Mouse (Mus musculus) macrophage (primary cell): ENCODE measurements around the gene Pccb. TPM values are rescaled to one million over a fixed set of nuclear protein-coding genes. Genes with fewer than 3 reads are reported as not detected.

Experiments used
- H3K27ac ChIP-seq: fragments of 350-480 bp; formaldehyde crosslinking; 2 replicates; pipeline ENCODE4 v1.9.0; 2021
- H3K36me3 ChIP-seq: fragments of 350-480 bp; formaldehyde crosslinking; 2 replicates; pipeline ENCODE4 v1.9.0; 2021; ENCODE audit errors: inconsistent target
- H3K4me3 ChIP-seq: fragments of 350-480 bp; formaldehyde crosslinking; 2 replicates; pipeline ENCODE4 v1.9.0; 2021; ENCODE audit errors: inconsistent target
- H3K79me2 ChIP-seq: fragments of 350-480 bp; formaldehyde crosslinking; 2 replicates; pipeline ENCODE4 v1.9.0; 2021; ENCODE audit errors: inconsistent target
- WGBS: methylation state at CpG from one replicate; pipeline ENCODE4 v1.1.7; 2026; ENCODE audit warnings: inconsistent platforms; ENCODE audit not compliant: missing documents; 5-methylcytosine and 5-hydroxymethylcytosine counted together
- polyA plus RNA-seq: library from polyadenylated mRNA; stranded (reverse); fragments of 250-400 nt; gene quantifications from 3 replicates; pipeline ENCODE4 v1.2.4, GENCODE M21; 2018; ENCODE audit warnings: inconsistent platforms

Pccb gene
- polyA plus RNA-seq, 1 experiment from 2014 or later, result 48.9 TPM

GRCm38 (mm10) chr9:101065076-101065602 lies 30.4 kb upstream of the Pccb start:
- Histone ChIP-seq H3K27ac (no peak overlapping the region), H3K79me2 (no peaks in the 10 kb centered on the region), H3K36me3 (no peaks in the 10 kb centered on the region), H3K4me3 (no peak overlapping the region)
- WGBS, result 85% methylated on average over 3 of the region's 3 CpGs

GRCm38 (mm10) chr9:101062253-101062780 lies 27.6 kb upstream of the Pccb start:
- WGBS, result 95% methylated on average over 6 of the region's 6 CpGs
- Histone ChIP-seq H3K79me2 (no peaks in the 10 kb centered on the region), H3K36me3 (no peaks in the 10 kb centered on the region), H3K4me3 (no peak overlapping the region), H3K27ac (no peak overlapping the region)

- no peak overlapping the region for H3K4me3 ChIP-seq
- H3K79me2 ChIP-seq, result no peaks in the 10 kb centered on the region
- H3K27ac ChIP-seq, result no peak overlapping the region
- H3K36me3 ChIP-seq, result no peaks in the 10 kb centered on the region
- WGBS, result 39% methylated on average over 11 of the region's 11 CpGs
Observed at GRCm38 (mm10) chr9:101061035-101061434, 26.3 kb upstream of the Pccb start.

GRCm38 (mm10) chr9:101057156-101057555 lies 22.5 kb upstream of the Pccb start:
- WGBS, result 96% methylated on average over 3 of the region's 4 CpGs

GRCm38 (mm10) chr9:101053279-101053678 lies 18.6 kb upstream of the Pccb start:
- 94% methylated on average over 14 of the region's 14 CpGs for WGBS
- no peaks in the 10 kb centered on the region for H3K79me2 ChIP-seq
- H3K4me3 ChIP-seq, result no peak overlapping the region
- H3K36me3 ChIP-seq, result no peaks in the 10 kb centered on the region
- H3K27ac ChIP-seq, result no peak overlapping the region

More at GRCm38 (mm10) chr9:101057156-101057555, 22.5 kb upstream of the Pccb start:
- H3K79me2 ChIP-seq, result no peaks in the 10 kb centered on the region
- H3K27ac ChIP-seq, result no peak overlapping the region
- no peak overlapping the region for H3K4me3 ChIP-seq
- H3K36me3 ChIP-seq, result no peaks in the 10 kb centered on the region

GRCm38 (mm10) chr9:101052691-101053090 lies 18.0 kb upstream of the Pccb start:
- H3K4me3 ChIP-seq, result no peak overlapping the region
- H3K79me2 ChIP-seq, result no peaks in the 10 kb centered on the region
- WGBS, result 81% methylated on average over 6 of the region's 6 CpGs
- no peak overlapping the region for H3K27ac ChIP-seq
- H3K36me3 ChIP-seq, result no peaks in the 10 kb centered on the region

- WGBS, result 88% methylated on average over 2 of the region's 3 CpGs
- H3K36me3 ChIP-seq, result no peaks in the 10 kb centered on the region
Observed at GRCm38 (mm10) chr9:101052007-101052406, 17.3 kb upstream of the Pccb start.

GRCm38 (mm10) chr9:101045710-101046338 lies 11.1 kb upstream of the Pccb start:
- Histone ChIP-seq H3K27ac (no peak overlapping the region), H3K79me2 (no peaks in the 10 kb centered on the region), H3K36me3 (no peaks in the 10 kb centered on the region), H3K4me3 (no peak overlapping the region)
- 39% methylated on average over 15 of the region's 15 CpGs for WGBS

More at GRCm38 (mm10) chr9:101052007-101052406, 17.3 kb upstream of the Pccb start:
- no peak overlapping the region for H3K4me3 ChIP-seq
- H3K27ac ChIP-seq, result no peak overlapping the region
- no peaks in the 10 kb centered on the region for H3K79me2 ChIP-seq

- WGBS, result 62% methylated on average over 9 of the region's 9 CpGs
Observed at GRCm38 (mm10) chr9:101042249-101042648, 7.6 kb upstream of the Pccb start.

GRCm38 (mm10) chr9:101041508-101041907 lies 6.8 kb upstream of the Pccb start:
- H3K79me2 ChIP-seq, result no peaks in the 10 kb centered on the region
- H3K36me3 ChIP-seq, result no peaks in the 10 kb centered on the region
- no peak overlapping the region for H3K4me3 ChIP-seq
- no peak overlapping the region for H3K27ac ChIP-seq
- 87% methylated on average over 5 of the region's 5 CpGs for WGBS

More at GRCm38 (mm10) chr9:101042249-101042648, 7.6 kb upstream of the Pccb start:
- Histone ChIP-seq H3K79me2 (no peaks in the 10 kb centered on the region), H3K27ac (no peak overlapping the region), H3K4me3 (no peak overlapping the region), H3K36me3 (no peaks in the 10 kb centered on the region)

GRCm38 (mm10) chr9:101038634-101039033 lies 3.9 kb upstream of the Pccb start:
- H3K4me3 ChIP-seq, result no peak overlapping the region
- 95% methylated on average over 5 of the region's 5 CpGs for WGBS
- no peaks in the 10 kb centered on the region for H3K36me3 ChIP-seq
- no peaks in the 10 kb centered on the region for H3K79me2 ChIP-seq
- H3K27ac ChIP-seq, result no peak overlapping the region

GRCm38 (mm10) chr9:101037396-101037795 lies 2.7 kb upstream of the Pccb start:
- 21% methylated on average over 7 of the region's 7 CpGs for WGBS
- no peaks in the 10 kb centered on the region for H3K79me2 ChIP-seq
- no peaks in the 10 kb centered on the region for H3K36me3 ChIP-seq
- H3K4me3 ChIP-seq, result no peak overlapping the region
- no peak overlapping the region for H3K27ac ChIP-seq

GRCm38 (mm10) chr9:101036876-101037275 lies 2.2 kb upstream of the Pccb start:
- H3K4me3 ChIP-seq, result no peak overlapping the region
- H3K79me2 ChIP-seq, result peaks cover 5% of the 10 kb centered on the region; the same call in 1 of the 2 replicates
- 54% methylated on average over 2 of the region's 2 CpGs for WGBS
- no peak overlapping the region for H3K27ac ChIP-seq
- H3K36me3 ChIP-seq, result no peaks in the 10 kb centered on the region

GRCm38 (mm10) chr9:101035836-101036596 lies 1.3 kb upstream of the Pccb start:
- WGBS, result 97% methylated on average over 9 of the region's 15 CpGs
- Histone ChIP-seq H3K4me3 (no peak overlapping the region), H3K36me3 (no peaks in the 10 kb centered on the region), H3K27ac (no peak overlapping the region), H3K79me2 (peaks cover 5% of the 10 kb centered on the region; the same call in 1 of the 2 replicates)
